Mouse (Mus musculus): Measurements from ENCODE around the gene Kcnt1. TPM values are rescaled to one million over a fixed set of nuclear protein-coding genes. Genes with fewer than 3 reads are reported as not detected.
"Not testable (repeated sequence)": the region's sequence is repeated elsewhere in the genome, so short reads cannot be mapped to it uniquely, and the experiment has no call there.

The Kcnt1 gene
- 0.07 and 0.67 TPM in 2 replicates for polyA plus RNA-seq (2014; fragmentation: Nextera tagmentation; extraction: Ambion mirVana)

DNA sequence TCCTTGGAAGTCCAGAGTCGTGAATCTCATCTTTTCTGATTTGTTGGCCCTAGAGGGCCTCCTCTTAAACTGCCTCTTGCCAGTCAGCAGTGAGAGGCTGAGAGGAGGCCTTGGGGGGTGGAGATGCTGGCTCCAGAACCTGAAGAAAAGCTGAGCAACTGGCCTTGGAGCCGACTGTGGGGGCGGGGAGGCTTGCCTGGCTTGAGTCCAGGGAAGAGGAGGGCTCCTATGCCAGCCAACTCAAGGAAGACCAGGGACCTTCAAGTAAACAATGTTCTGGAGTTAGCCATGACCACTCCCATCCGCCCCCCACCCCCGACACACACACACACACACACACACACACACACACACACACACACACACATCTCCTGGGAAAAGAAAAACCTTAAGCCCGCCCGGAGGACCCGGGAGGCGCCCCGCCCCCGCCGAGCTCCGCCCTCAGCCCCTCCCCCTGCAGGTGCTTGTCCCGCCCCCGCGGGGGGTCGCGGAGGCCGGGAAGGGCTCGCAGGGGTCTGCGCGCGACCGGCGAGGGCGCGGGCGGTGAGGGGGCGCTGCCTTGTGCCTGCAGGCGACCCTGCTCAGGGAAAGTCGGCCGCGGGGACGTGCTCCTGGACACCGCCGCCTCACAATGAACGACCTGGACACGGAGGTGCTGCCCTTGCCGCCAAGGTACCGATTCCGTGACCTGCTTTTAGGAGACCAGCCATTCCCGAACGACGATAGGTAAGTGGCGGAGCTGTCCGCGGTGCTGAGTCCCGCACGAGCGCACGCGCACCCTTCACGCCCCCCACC, at the start of gene Kcnt1:
Gene Kcnt1 (plus strand): TSS at position 398 of the 795 bp plus-strand sequence.
- H3K4me3 ChIP-seq (ENCODE audit: low read length): peak within 1 kb of the TSS; percentile 51
- H3K9ac ChIP-seq (ENCODE audit: low read depth, low read length): no peak within 1 kb of the TSS; the same call in 1 of the 2 replicates
- no peaks in the 10 kb centered on the region for H3K36me3 ChIP-seq (ENCODE audit: control insufficient read depth, insufficient read depth, low read length)
- peaks cover 9% of the 10 kb centered on the region for H3K4me1 ChIP-seq (ENCODE audit: control insufficient read depth, insufficient read depth, low read length)
- H3K27ac ChIP-seq (ENCODE audit: low read depth, low read length): no peak within 1 kb of the TSS
- no peaks in the 10 kb centered on the region for H3K9me3 ChIP-seq (ENCODE audit: control insufficient read depth, low read length)
- peaks cover 23% of the 10 kb centered on the region for H3K27me3 ChIP-seq (ENCODE audit: control insufficient read depth, insufficient read depth, low read length)
- ATAC-seq (ENCODE audit: low FRiP score, low TSS enrichment): peak; percentile 49
- 1% methylated on average over 48 of the region's 53 CpGs for WGBS
- H3K4me2 ChIP-seq (replicated peaks; ENCODE audit: low read depth, low read length): peak within 1 kb of the TSS; percentile 96

DNA sequence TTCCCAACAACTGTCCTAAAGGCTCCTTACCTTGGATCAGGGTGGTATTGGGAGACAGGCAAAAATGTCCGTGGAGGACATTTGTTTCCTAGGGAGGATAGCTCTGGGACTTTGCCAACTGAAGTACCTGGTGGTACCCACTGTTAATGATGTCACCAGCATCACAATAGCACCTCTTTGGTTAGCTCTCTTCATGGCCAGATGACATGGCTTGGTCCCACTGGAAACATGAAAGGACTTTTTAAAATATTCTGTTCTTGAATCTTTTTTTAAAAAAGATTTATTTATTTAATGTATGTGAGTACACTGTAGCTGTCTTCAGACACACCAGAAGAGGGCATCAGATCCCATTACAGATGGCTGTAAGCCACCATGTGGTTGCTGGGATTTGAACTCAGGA, 47.8 kb upstream of the Kcnt1 start, which contains the start of gene Glt6d1:
Gene Glt6d1 (minus strand): TSS at position 101 of the 400 bp plus-strand sequence.
- H3K4me3 ChIP-seq (ENCODE audit: low read length); H3K9me3 ChIP-seq (ENCODE audit: control insufficient read depth, low read length); ATAC-seq (ENCODE audit: low FRiP score, low TSS enrichment); H3K36me3 ChIP-seq (ENCODE audit: control insufficient read depth, insufficient read depth, low read length); H3K27ac ChIP-seq (ENCODE audit: low read depth, low read length); H3K4me2 ChIP-seq (replicated peaks; ENCODE audit: low read depth, low read length); H3K4me1 ChIP-seq (ENCODE audit: control insufficient read depth, insufficient read depth, low read length); H3K27me3 ChIP-seq (ENCODE audit: control insufficient read depth, insufficient read depth, low read length); H3K9ac ChIP-seq (ENCODE audit: low read depth, low read length): not testable (repeated sequence)
- 82% methylated on average over 1 of the region's 1 CpGs for whole genome bisulfite sequencing

DNA sequence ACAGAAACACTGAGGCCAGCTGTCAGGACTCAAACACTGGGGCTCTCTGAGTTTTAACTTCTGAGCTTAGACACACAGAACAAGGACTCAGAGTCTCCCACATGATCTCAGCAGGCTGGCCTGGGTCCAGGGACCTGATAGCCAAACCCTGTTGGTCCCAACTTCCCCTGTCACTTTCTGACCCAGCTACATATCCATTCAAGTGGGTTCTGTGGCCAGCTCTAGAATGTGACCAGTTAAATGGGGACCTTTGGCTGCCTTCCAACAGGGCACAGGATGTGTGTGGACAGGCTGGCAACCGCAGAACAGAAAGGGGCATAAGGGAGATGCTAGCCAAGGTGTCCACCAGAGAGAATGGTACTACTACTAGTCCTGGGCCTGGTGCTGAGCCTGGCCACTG, 40.7 kb upstream of the Kcnt1 start, which contains the start of gene Lcn9:
Gene Lcn9 (plus strand): TSS at position 348 of the 400 bp plus-strand sequence.
- Histone ChIP-seq H3K4me2 (replicated peaks; ENCODE audit: low read depth, low read length) (no peak within 1 kb of the TSS), H3K27ac (ENCODE audit: low read depth, low read length) (no peak within 1 kb of the TSS), H3K27me3 (ENCODE audit: control insufficient read depth, insufficient read depth, low read length) (no peaks in the 10 kb centered on the region), H3K9ac (ENCODE audit: low read depth, low read length) (no peak within 1 kb of the TSS), H3K36me3 (ENCODE audit: control insufficient read depth, insufficient read depth, low read length) (no peaks in the 10 kb centered on the region), H3K4me3 (ENCODE audit: low read length) (no peak within 1 kb of the TSS), H3K9me3 (ENCODE audit: control insufficient read depth, low read length) (no peaks in the 10 kb centered on the region), H3K4me1 (ENCODE audit: control insufficient read depth, insufficient read depth, low read length) (no peaks in the 10 kb centered on the region)
- 95% methylated on average over 1 of the region's 1 CpGs for WGBS
- ATAC-seq (ENCODE audit: low FRiP score, low TSS enrichment): no peak

DNA sequence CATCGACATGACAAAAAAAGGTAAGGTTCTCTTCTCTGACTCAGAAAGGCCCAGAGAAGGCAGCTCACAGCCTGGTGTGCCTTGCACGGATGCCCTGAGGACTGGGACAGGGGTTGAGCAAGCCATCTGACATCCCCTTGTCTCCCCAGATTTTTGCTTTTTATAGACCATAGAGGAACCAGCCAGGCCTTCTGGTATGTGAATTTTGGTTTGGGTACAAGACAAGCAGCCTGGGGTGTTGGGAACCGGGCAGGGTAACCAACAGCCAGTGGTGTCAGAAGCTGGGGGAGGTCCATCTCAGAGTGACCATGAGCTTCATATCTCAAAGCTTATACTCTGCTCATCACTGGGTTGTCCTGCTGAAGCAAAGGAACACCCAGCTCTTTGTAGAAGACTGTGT, 38.8 kb upstream of the Kcnt1 start:
- Histone ChIP-seq H3K4me3 (ENCODE audit: low read length) (no peak overlapping the region), H3K36me3 (ENCODE audit: control insufficient read depth, insufficient read depth, low read length) (no peaks in the 10 kb centered on the region), H3K4me1 (ENCODE audit: control insufficient read depth, insufficient read depth, low read length) (no peaks in the 10 kb centered on the region), H3K27me3 (ENCODE audit: control insufficient read depth, insufficient read depth, low read length) (no peaks in the 10 kb centered on the region), H3K4me2 (replicated peaks; ENCODE audit: low read depth, low read length) (no peak overlapping the region), H3K27ac (ENCODE audit: low read depth, low read length) (no peak overlapping the region), H3K9ac (ENCODE audit: low read depth, low read length) (no peak overlapping the region), H3K9me3 (ENCODE audit: control insufficient read depth, low read length) (no peaks in the 10 kb centered on the region)
- ATAC-seq (ENCODE audit: low FRiP score, low TSS enrichment): no peak
- WGBS: 93% methylated on average over 3 of the region's 3 CpGs

DNA sequence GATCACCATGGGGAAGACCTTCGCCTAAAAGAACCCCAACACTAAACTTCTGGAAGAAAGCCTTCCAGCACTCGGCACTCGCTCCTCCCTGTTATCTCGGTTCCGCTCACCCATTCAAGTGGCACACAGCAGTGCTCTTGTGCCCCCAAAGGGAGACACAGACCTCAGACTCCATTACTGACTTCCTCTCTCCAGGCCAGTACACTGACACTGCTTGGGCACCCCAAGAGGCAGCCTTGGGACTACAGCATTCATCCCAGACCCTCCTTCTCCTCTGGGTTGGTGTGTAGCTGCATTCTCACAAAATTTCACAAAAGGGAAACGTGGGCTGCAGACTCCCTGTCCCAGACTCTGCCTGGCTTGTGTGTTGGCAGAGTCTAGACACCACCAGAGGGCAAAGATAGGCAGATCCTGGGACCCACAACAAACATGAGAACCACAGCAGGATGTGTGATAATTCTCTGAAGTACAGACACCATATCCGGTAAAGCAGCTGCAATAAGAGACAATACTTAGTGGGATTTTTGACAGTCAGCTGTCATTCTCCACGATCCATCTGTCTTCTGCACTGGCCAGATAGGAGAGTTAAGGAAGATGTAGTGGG, 35.1 kb upstream of the Kcnt1 start:
- H3K4me1 ChIP-seq (ENCODE audit: control insufficient read depth, insufficient read depth, low read length): no peaks in the 10 kb centered on the region
- H3K4me3 ChIP-seq (ENCODE audit: low read length): no peak overlapping the region
- no peaks in the 10 kb centered on the region for H3K9me3 ChIP-seq (ENCODE audit: control insufficient read depth, low read length)
- no peak overlapping the region for H3K27ac ChIP-seq (ENCODE audit: low read depth, low read length)
- H3K9ac ChIP-seq (ENCODE audit: low read depth, low read length): no peak overlapping the region
- H3K27me3 ChIP-seq (ENCODE audit: control insufficient read depth, insufficient read depth, low read length): no peaks in the 10 kb centered on the region
- no peak overlapping the region for H3K4me2 ChIP-seq (replicated peaks; ENCODE audit: low read depth, low read length)
- no peak for ATAC-seq (ENCODE audit: low FRiP score, low TSS enrichment)
- H3K36me3 ChIP-seq (ENCODE audit: control insufficient read depth, insufficient read depth, low read length): no peaks in the 10 kb centered on the region
- WGBS: 77% methylated on average over 8 of the region's 8 CpGs

DNA sequence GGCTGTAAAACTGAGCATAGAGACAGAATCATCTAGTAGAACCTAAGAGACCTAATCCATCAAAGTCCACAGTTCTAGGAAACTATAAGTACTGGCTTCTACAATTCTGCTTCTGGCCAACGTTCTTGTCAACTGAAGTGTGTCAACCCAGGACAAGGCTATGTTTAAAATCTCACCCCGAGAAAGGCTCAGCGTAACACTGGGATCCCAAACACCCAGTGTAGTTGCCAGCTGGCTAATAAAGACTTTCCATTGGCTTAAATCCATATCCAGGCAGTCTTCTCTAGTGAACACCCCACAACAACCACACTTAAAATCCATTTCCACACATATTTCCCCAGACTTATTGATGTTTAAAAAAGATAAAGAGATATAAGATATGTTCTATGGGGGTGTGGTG, 32.7 kb upstream of the Kcnt1 start:
- Histone ChIP-seq H3K27ac (ENCODE audit: low read depth, low read length) (no peak overlapping the region), H3K9ac (ENCODE audit: low read depth, low read length) (no peak overlapping the region), H3K4me3 (ENCODE audit: low read length) (no peak overlapping the region), H3K4me1 (ENCODE audit: control insufficient read depth, insufficient read depth, low read length) (no peaks in the 10 kb centered on the region), H3K27me3 (ENCODE audit: control insufficient read depth, insufficient read depth, low read length) (no peaks in the 10 kb centered on the region), H3K4me2 (replicated peaks; ENCODE audit: low read depth, low read length) (no peak overlapping the region), H3K9me3 (ENCODE audit: control insufficient read depth, low read length) (no peaks in the 10 kb centered on the region), H3K36me3 (ENCODE audit: control insufficient read depth, insufficient read depth, low read length) (no peaks in the 10 kb centered on the region)
- WGBS: 83% methylated on average over 3 of the region's 3 CpGs
- no peak for ATAC-seq (ENCODE audit: low FRiP score, low TSS enrichment)

- Histone ChIP-seq H3K4me1 (ENCODE audit: control insufficient read depth, insufficient read depth, low read length) (no peaks in the 10 kb centered on the region), H3K27me3 (ENCODE audit: control insufficient read depth, insufficient read depth, low read length) (no peaks in the 10 kb centered on the region), H3K9ac (ENCODE audit: low read depth, low read length) (no peak overlapping the region), H3K9me3 (ENCODE audit: control insufficient read depth, low read length) (no peaks in the 10 kb centered on the region), H3K36me3 (ENCODE audit: control insufficient read depth, insufficient read depth, low read length) (no peaks in the 10 kb centered on the region), H3K4me3 (ENCODE audit: low read length) (no peak overlapping the region), H3K27ac (ENCODE audit: low read depth, low read length) (no peak overlapping the region), H3K4me2 (replicated peaks; ENCODE audit: low read depth, low read length) (no peak overlapping the region)
- WGBS: 52% methylated on average over 5 of the region's 5 CpGs
- peak; percentile 43 for ATAC-seq (ENCODE audit: low FRiP score, low TSS enrichment)
Measured at GRCm38 (mm10) chr2:25836291-25836690, 27.2 kb upstream of the Kcnt1 start.

- no peak for ATAC-seq (ENCODE audit: low FRiP score, low TSS enrichment)
- no peaks in the 10 kb centered on the region for H3K9me3 ChIP-seq (ENCODE audit: control insufficient read depth, low read length)
- H3K27ac ChIP-seq (ENCODE audit: low read depth, low read length): no peak overlapping the region
- no peaks in the 10 kb centered on the region for H3K27me3 ChIP-seq (ENCODE audit: control insufficient read depth, insufficient read depth, low read length)
- WGBS: 76% methylated on average over 4 of the region's 4 CpGs
- H3K4me1 ChIP-seq (ENCODE audit: control insufficient read depth, insufficient read depth, low read length): no peaks in the 10 kb centered on the region
- H3K4me3 ChIP-seq (ENCODE audit: low read length): no peak overlapping the region
- H3K36me3 ChIP-seq (ENCODE audit: control insufficient read depth, insufficient read depth, low read length): no peaks in the 10 kb centered on the region
- H3K4me2 ChIP-seq (replicated peaks; ENCODE audit: low read depth, low read length): no peak overlapping the region
- no peak overlapping the region for H3K9ac ChIP-seq (ENCODE audit: low read depth, low read length)
Measured at GRCm38 (mm10) chr2:25842161-25842560, 21.4 kb upstream of the Kcnt1 start.

GRCm38 (mm10) chr2:25842758-25843157, 20.8 kb upstream of the Kcnt1 start:
- Histone ChIP-seq H3K9me3 (ENCODE audit: control insufficient read depth, low read length) (no peaks in the 10 kb centered on the region), H3K9ac (ENCODE audit: low read depth, low read length) (no peak overlapping the region), H3K27ac (ENCODE audit: low read depth, low read length) (no peak overlapping the region), H3K4me3 (ENCODE audit: low read length) (no peak overlapping the region), H3K4me2 (replicated peaks; ENCODE audit: low read depth, low read length) (no peak overlapping the region), H3K36me3 (ENCODE audit: control insufficient read depth, insufficient read depth, low read length) (no peaks in the 10 kb centered on the region), H3K27me3 (ENCODE audit: control insufficient read depth, insufficient read depth, low read length) (no peaks in the 10 kb centered on the region), H3K4me1 (ENCODE audit: control insufficient read depth, insufficient read depth, low read length) (no peaks in the 10 kb centered on the region)
- ATAC-seq (ENCODE audit: low FRiP score, low TSS enrichment): no peak
- 82% methylated on average over 1 of the region's 1 CpGs for WGBS

All from kidney, embryonic 14.5 days (tissue).